Mouse (Mus musculus) mouse trophoblast stem cell (cell line): ENCODE measurements around the gene Hoxa9.

Experiments used
- in situ Hi-C, 2 experiments: fragments of 300-500 bp; cut with MseI, MboI; formaldehyde crosslinking; loops; 2 replicates in 1 of 2; 3 replicates in 1 of 2; pipeline ENCODE4 v1.15.1; 2025

Gene Hoxa9

GRCm38 (mm10) chr6:52218643-52219215, 12.2 kb downstream of the Hoxa9 start:
- in situ Hi-C loops = loop anchor here in 1 of 2 experiments (25.0 kb wide), 1 partner anchor 606 kb away; no protein-coding TSS in a partner anchor

- in situ Hi-C loops = loop anchor here in 1 of 2 experiments (25.0 kb wide), 1 partner anchor 606 kb away; no protein-coding TSS in a partner anchor
Observed at GRCm38 (mm10) chr6:52217895-52218642, 12.8 kb downstream of the Hoxa9 start.

DNA sequence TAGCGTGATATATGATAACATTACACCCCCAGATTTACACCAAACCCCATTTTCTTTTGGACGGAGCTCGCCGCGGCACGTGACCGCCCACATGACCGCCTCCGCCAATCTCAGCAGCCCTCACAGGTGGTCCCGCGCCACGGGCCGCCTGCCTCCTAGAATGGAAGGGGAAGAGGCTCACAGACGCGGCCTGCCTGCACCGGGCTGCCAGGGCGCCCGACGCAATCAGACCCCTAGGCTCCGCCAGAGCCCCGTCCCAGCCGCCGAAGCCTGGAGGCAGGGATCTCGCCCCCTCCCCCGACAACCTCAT, 13.5 kb downstream of the Hoxa9 start:
- in situ Hi-C loops = loop anchor here in 1 of 2 experiments (25.0 kb wide), 1 partner anchor 605 kb away; no protein-coding TSS in a partner anchor

DNA sequence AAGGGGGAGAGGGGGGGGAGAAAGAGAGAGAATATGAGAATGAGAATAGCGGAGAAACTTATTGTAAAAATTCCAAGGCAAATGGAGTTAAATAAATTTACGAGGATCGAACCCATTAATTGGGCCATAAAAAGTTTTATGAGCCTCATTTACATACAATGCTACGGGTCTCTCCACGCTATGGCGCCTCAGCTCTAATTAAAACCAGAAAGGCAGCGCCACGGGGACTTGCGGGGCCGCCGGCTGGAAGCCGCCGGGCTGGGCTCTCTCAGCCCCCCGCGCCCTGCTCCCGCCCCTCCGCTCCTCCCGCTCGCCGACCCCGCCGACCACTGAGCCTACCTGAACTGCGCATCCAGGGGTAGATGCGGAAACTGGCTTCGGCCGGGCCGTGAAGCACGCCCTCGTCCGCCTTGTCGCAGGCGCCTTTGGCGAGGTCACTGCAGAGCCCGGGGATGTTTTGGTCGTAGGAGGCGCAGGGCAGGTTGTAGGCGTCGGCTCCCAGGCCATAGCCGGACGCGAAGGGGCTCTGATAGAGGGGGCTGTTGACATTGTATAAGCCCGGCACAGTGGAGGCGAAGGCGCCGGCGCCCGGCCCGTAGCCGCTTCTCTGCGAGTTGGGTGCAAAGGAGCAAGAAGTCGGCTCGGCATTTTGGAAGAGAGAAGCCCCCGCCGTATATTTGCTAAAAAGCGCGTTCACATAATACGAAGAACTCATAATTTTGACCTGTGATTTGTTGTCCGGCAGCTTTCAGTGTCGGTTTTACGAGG, 14.0 kb downstream of the Hoxa9 start:
- in situ Hi-C loops = loop anchor here in 1 of 2 experiments (25.0 kb wide), 1 partner anchor 605 kb away; no protein-coding TSS in a partner anchor

- in situ Hi-C loops = loop anchor here in 1 of 2 experiments (25.0 kb wide), 1 partner anchor 604 kb away; no protein-coding TSS in a partner anchor
Observed at GRCm38 (mm10) chr6:52215771-52216535, 14.9 kb downstream of the Hoxa9 start.

- in situ Hi-C loops = loop anchor here in 1 of 2 experiments (25.0 kb wide), 1 partner anchor 603 kb away; no protein-coding TSS in a partner anchor
Observed at GRCm38 (mm10) chr6:52215070-52215469, 15.8 kb downstream of the Hoxa9 start.

GRCm38 (mm10) chr6:52214271-52214670, 16.6 kb downstream of the Hoxa9 start:
- in situ Hi-C loops = loop anchor here in 1 of 2 experiments (25.0 kb wide), 1 partner anchor 602 kb away; no protein-coding TSS in a partner anchor

DNA sequence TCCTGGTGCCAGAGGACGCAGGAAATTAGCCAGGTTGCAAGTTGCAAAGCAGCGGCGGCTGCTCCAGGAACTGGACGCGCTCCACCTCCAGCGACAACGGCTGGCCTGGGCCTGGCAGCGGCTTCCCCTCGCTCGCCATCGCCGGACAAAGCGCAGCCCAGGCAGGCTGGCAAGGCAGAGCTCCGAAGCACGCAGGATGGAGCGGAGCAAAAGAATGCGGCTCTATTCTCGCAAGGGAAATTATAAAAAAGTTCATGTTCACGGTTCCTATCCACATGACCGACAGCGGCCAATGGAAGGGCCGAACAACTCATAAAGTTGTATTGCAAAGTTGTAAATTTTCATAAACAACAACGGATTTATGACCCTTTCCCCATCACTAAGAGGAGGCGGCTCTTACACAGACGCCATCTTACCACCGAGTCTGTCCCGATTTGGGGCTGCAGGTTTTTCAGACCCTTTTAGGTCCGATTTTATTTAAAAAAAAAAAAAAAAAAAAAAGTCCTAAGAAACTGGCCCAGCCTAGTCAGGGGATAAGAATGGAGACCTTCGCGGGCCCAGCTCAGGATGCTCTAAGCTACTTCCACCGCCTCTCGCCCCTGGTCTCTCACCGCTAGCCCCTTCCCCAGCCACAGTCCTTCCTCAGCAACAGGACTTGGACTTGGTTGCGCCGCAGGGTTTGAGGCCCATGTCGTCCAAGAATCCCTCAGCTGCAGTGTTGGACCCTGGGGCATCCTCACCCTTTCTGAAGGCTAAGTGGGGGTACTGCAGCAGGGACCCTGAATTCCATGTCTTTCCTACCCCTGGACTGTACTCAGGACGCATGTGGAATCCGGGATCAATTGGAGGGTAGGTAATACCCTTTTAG, 17.5 kb downstream of the Hoxa9 start, which contains the start of the genes Hoxa3 and Gm28308:
Gene Hoxa3, minus strand, starts transcription at position 218 of the 868 bp plus-strand sequence.
Gene Gm28308, minus strand, starts transcription at position 221 of the 868 bp plus-strand sequence.
- in situ Hi-C loops = loop anchor here in 1 of 2 experiments (25.0 kb wide), 1 partner anchor 601 kb away; no protein-coding TSS in a partner anchor

- in situ Hi-C loops = loop anchor here in 1 of 2 experiments (25.0 kb wide), 1 partner anchor 600 kb away; no protein-coding TSS in a partner anchor
Observed at GRCm38 (mm10) chr6:52212556-52213118, 18.3 kb downstream of the Hoxa9 start.

- in situ Hi-C loops = loop anchor here in 1 of 2 experiments (25.0 kb wide), 1 partner anchor 600 kb away; no protein-coding TSS in a partner anchor
Observed at GRCm38 (mm10) chr6:52211961-52212360, 18.9 kb downstream of the Hoxa9 start.

DNA sequence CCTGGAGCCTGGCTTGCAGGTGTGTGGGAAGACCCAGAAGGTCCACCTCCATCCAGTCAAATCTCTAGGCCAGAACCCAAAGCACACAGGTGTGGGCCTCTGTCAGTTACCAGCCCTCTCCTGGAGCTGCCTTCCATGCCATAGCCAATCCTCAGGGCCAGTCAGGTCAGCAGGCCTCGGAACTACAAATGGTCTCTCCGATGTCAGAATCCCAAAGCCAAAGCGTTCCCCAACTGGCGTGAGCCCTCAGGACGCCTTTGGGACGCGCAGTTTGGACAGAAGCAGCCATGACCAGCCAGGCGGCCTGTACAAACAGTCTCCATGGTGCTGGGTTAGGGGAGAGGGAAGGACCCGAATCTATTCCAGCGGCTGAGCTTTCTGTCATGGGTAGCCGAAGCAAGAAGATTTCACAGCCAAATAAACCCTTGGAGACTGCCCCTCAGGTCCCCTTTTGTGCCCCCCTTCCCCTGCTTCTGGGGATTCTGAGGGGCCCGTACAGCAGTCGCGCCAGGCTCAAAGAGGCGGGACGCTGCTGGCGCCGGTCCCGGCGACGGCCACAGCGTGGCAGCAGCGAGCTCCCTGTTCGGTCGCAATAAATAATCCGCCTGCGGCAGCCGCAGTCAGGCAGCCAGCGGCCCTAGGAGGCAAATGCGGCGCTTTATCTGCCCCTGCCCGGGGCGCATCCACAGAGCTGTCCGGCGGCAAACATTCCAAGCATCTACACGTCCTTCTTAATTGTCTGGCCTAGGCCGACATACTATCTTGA, 19.5 kb downstream of the Hoxa9 start:
- in situ Hi-C loops = loop anchor here in 1 of 2 experiments (25.0 kb wide), 1 partner anchor 599 kb away; no protein-coding TSS in a partner anchor

DNA sequence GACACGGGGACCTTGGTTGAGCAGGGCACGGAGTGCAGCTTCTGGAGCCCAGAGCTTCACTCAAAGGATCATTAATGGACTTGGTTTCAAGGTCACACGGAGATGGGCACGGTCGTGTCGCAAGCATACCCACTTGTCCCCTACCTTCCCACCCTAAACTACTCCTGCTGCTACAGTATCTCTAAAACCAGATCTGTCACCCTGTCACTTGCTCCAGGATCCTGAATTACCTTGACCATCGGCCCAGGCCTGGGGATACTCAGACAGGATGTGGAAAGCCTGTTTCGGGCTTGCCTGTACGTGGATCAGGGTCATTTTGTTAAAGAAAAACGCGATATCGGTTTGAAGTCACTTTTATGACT, 21.2 kb downstream of the Hoxa9 start:
- in situ Hi-C loops = loop anchor here (10.0 to 25.0 kb wide), 3 partner anchors 205 to 597 kb away; no protein-coding TSS in a partner anchor

GRCm38 (mm10) chr6:52208868-52209684, 21.8 kb downstream of the Hoxa9 start:
- in situ Hi-C loops = loop anchor here (10.0 to 25.0 kb wide), 3 partner anchors 204 to 597 kb away; no protein-coding TSS in a partner anchor

- in situ Hi-C loops = loop anchor here (10.0 to 25.0 kb wide), 3 partner anchors 203 to 596 kb away; no protein-coding TSS in a partner anchor
Observed at GRCm38 (mm10) chr6:52208072-52208867, 22.6 kb downstream of the Hoxa9 start, which contains the start of gene Hoxa6. Hoxa6 (minus strand) TSS chr6:52208722.

DNA sequence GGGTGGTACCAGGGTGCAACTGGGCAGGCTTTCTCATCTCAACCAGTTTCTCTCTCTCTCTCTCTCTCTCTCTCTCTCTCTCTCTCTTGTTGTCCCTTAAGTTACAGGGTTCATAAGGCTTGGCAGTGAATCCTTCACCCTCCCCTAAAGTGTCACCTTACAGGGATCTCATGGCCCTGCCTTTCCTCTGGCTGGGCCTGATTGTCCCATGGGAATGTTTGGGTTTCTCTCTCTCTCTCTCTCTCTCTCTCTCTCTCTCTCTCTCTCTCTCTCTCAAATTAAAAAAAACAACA, 23.3 kb downstream of the Hoxa9 start:
- in situ Hi-C loops = loop anchor here (10.0 to 25.0 kb wide), 3 partner anchors 203 to 595 kb away; no protein-coding TSS in a partner anchor

- in situ Hi-C loops = loop anchor here (10.0 to 25.0 kb wide), 3 partner anchors 202 to 595 kb away; no protein-coding TSS in a partner anchor
Observed at GRCm38 (mm10) chr6:52206882-52207683, 23.8 kb downstream of the Hoxa9 start.
